Mouse (Mus musculus) liver, adult 2 months (tissue): ENCODE measurements at regions not wholly inside any gene's neighbourhood (a gene's known extent, or its start where the extent isn't known, plus 50 kb on each side); places are given as distances from the start of the nearest gene placed in this dataset.

Experiments
- CTCF ChIP-seq: fragments of 200-500 bp; IDR thresholded peaks from 2 replicates; pipeline ENCODE4 v1.5.1; 2011; ENCODE audit warnings: low read depth, low read length, control low read depth
- POLR2A ChIP-seq: fragments of 200-500 bp; IDR thresholded peaks from 2 replicates; pipeline ENCODE4 v1.6.1; 2011; ENCODE audit warnings: low read length, control low read depth; ENCODE audit not compliant: insufficient read depth; ENCODE audit errors: extremely low read depth

DNA sequence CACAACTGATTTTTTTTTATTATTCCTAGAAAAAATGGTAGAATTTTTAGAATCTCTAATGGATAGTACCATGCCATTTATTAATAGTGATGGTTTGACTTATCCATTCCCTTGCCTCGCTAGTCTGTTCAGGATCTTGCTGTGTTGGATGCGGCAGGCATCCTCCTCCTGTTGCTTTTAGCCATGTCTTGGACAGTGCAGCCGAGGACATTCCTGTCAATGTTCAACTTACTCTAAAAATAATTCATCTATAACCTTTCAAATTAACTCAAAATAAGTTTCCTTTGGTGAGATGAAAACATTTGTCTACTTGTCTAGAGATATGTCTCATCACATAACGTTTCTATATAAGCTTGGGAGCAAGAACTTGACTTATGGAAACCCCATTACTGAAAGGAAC is 314.2 kb upstream of the Zeb2 start:
- TF ChIP-seq CTCF: no peak
- TF ChIP-seq POLR2A: no peak
